Mouse (Mus musculus): ENCODE results near the gene Atp2b4. TPM values are rescaled to one million over a fixed set of nuclear protein-coding genes. Genes with fewer than 3 reads are reported as not detected.

Gene Atp2b4
- total RNA-seq, 2 experiments from 2014 or later, result 237 to 245 TPM

- intact Hi-C loops (cut with DNase I), result loop anchor here (5.0 kb wide), 2 partner anchors 63 to 97 kb away; no protein-coding TSS in a partner anchor
Measured at GRCm38 (mm10) chr1:133799686-133800445, 975 bp downstream of the Atp2b4 start.

GRCm38 (mm10) chr1:133798821-133799415 is 1.9 kb downstream of the Atp2b4 start:
- no peak for DNase-seq (ENCODE audit: low spot score in 2 of 2)
- intact Hi-C loops (cut with DNase I), result loop anchor here (5.0 kb wide), 1 partner anchor 62 kb away; no protein-coding TSS in a partner anchor

More at GRCm38 (mm10) chr1:133799686-133800445, 975 bp downstream of the Atp2b4 start:
- peak; percentile 30 to 50 for DNase-seq (ENCODE audit: low spot score in 2 of 2)

- intact Hi-C loops (cut with DNase I), result loop anchor here (5.0 kb wide), 1 partner anchor 61 kb away; no protein-coding TSS in a partner anchor
Measured at GRCm38 (mm10) chr1:133797979-133798820, 2.6 kb downstream of the Atp2b4 start.

GRCm38 (mm10) chr1:133797327-133797978 is 3.4 kb downstream of the Atp2b4 start:
- intact Hi-C loops (cut with DNase I), result loop anchor here (5.0 kb wide), 1 partner anchor 60 kb away; no protein-coding TSS in a partner anchor
- no peak for DNase-seq (ENCODE audit: low spot score in 2 of 2)

More at GRCm38 (mm10) chr1:133797979-133798820, 2.6 kb downstream of the Atp2b4 start:
- no peak for DNase-seq (ENCODE audit: low spot score in 2 of 2)

GRCm38 (mm10) chr1:133793646-133794045 is 7.2 kb downstream of the Atp2b4 start:
- DNase-seq (ENCODE audit: low spot score in 2 of 2), result no peak
- intact Hi-C loops (cut with DNase I), result no loop called here

GRCm38 (mm10) chr1:133790011-133790410 is 10.8 kb downstream of the Atp2b4 start:
- intact Hi-C loops (cut with DNase I), result no loop called here
- no peak for DNase-seq (ENCODE audit: low spot score in 2 of 2)

- intact Hi-C loops (cut with DNase I), result no loop called here
Measured at GRCm38 (mm10) chr1:133788864-133789263, 12.0 kb downstream of the Atp2b4 start.

GRCm38 (mm10) chr1:133787500-133788210 is 13.2 kb downstream of the Atp2b4 start:
- intact Hi-C loops (cut with DNase I), result no loop called here

More at GRCm38 (mm10) chr1:133788864-133789263, 12.0 kb downstream of the Atp2b4 start:
- no peak for DNase-seq (ENCODE audit: low spot score in 2 of 2)

GRCm38 (mm10) chr1:133784621-133785020 is 16.2 kb downstream of the Atp2b4 start:
- DNase-seq (ENCODE audit: low spot score in 2 of 2), result no peak
- intact Hi-C loops (cut with DNase I), result no loop called here

More at GRCm38 (mm10) chr1:133787500-133788210, 13.2 kb downstream of the Atp2b4 start:
- no peak for DNase-seq (ENCODE audit: low spot score in 2 of 2)

GRCm38 (mm10) chr1:133781531-133781930 is 19.3 kb downstream of the Atp2b4 start:
- DNase-seq (ENCODE audit: low spot score in 2 of 2), result no peak
- intact Hi-C loops (cut with DNase I), result no loop called here

- intact Hi-C loops (cut with DNase I), result no loop called here
- DNase-seq (ENCODE audit: low spot score in 2 of 2), result no peak
Measured at GRCm38 (mm10) chr1:133779043-133779442, 21.8 kb downstream of the Atp2b4 start.

GRCm38 (mm10) chr1:133777651-133778231 is 23.1 kb downstream of the Atp2b4 start:
- no peak for DNase-seq (ENCODE audit: low spot score in 2 of 2)
- intact Hi-C loops (cut with DNase I), result no loop called here

GRCm38 (mm10) chr1:133772553-133772952 is 28.3 kb downstream of the Atp2b4 start:
- DNase-seq (ENCODE audit: low spot score in 2 of 2), result no peak
- intact Hi-C loops (cut with DNase I), result no loop called here

- intact Hi-C loops (cut with DNase I), result no loop called here
- no peak for DNase-seq (ENCODE audit: low spot score in 2 of 2)
Measured at GRCm38 (mm10) chr1:133771831-133772399, 28.9 kb downstream of the Atp2b4 start.

- intact Hi-C loops (cut with DNase I), result no loop called here
- no peak for DNase-seq (ENCODE audit: low spot score in 2 of 2)
Measured at GRCm38 (mm10) chr1:133767994-133768393, 32.8 kb downstream of the Atp2b4 start.

GRCm38 (mm10) chr1:133766901-133767529 is 33.8 kb downstream of the Atp2b4 start:
- intact Hi-C loops (cut with DNase I), result no loop called here

GRCm38 (mm10) chr1:133765376-133765775 is 35.5 kb downstream of the Atp2b4 start:
- no peak for DNase-seq (ENCODE audit: low spot score in 2 of 2)
- intact Hi-C loops (cut with DNase I), result no loop called here

More at GRCm38 (mm10) chr1:133766901-133767529, 33.8 kb downstream of the Atp2b4 start:
- no peak for DNase-seq (ENCODE audit: low spot score in 2 of 2)
